Mouse (Mus musculus) heart, postnatal 0 days (tissue): ENCODE data around the gene Gorasp1.
A peak's percentile ranks its signal among the peaks of the same experiment; 100 is the strongest.

Experiments
- CTCF ChIP-seq: IDR thresholded peaks from 2 replicates; pipeline ENCODE4 v1.5.1; 2016; ENCODE audit warnings: antibody characterized with exemption, control low read depth, low read depth
- EP300 ChIP-seq: IDR thresholded peaks from 2 replicates; pipeline ENCODE4 v1.6.1; 2016; ENCODE audit warnings: antibody characterized with exemption, low read depth

DNA sequence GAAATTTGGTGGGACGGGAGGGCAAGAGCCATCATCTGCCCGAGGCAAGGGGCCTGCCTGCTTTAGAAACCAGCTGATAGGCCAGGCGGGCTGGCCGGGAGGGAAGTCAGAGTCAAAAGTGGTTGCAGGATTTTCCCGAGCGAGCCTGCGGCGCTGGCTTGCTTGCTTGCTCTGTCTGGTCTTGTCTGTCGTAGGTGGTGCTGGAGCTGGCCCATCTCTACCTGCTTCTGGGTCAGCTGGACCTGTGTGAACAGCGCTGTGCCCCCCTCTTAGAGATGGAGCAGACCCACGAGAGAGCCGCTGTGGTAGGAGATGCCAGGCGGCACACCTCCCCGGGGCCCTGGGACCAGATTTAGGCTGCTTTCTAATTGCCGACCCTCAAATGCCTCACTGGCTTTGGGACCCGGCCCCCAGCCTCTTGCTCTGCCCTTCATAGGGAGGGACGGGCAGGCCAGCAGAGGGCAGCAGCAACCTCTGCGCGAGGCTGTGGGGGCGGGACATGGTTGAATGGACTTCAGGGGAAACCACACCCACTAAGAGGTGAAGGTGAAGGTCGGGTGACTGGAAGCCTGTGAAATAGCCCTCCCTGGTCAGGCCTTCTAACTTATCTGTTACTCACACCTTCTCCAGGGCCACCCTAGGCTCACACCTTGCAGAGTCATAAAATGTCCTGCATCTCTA, 25.8 kb upstream of the Gorasp1 start:
- peak; percentile 97 for TF ChIP-seq CTCF
- TF ChIP-seq EP300, result no peak
